Mouse (Mus musculus): ENCODE measurements around the gene Sprr3. TPM values are rescaled to one million over a fixed set of nuclear protein-coding genes. Genes with fewer than 3 reads are reported as not detected.

The Sprr3 gene
- polyA plus RNA-seq, 1 experiment from 2014 or later: not detected

DNA sequence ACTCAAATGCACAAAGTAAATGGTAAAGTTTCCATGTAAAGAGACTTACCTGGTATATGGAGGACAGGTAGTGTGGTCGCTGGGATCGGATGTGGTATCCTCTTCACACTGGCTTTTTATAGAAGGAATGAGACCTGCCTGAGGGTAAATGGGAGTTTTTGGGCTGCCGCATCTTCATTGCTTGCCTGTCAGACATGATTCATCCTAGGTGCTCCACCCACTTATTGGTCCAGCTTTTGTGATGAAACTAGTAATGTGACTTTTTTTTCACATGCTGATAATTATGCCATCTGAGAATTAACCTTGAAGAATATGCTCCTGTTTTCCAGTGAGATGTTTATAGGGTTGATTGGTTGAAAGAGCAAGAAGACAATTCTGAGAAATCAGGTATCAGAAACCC lies 19.8 kb downstream of the Sprr3 start, which contains the start of gene Sprr1b:
TSS of gene Sprr1b (minus strand) at position 101 of the 400 bp plus-strand sequence.
- Histone ChIP-seq H3K27me3 (no peaks in the 10 kb centered on the region), H3K4me1 (replicated peaks) (no peaks in the 10 kb centered on the region), H3K4me2 (no peak within 1 kb of the TSS), H3K9me3 (replicated peaks) (no peaks in the 10 kb centered on the region), H3K4me3 (no peak within 1 kb of the TSS), H3K9ac (no peak within 1 kb of the TSS), H3K36me3 (no peaks in the 10 kb centered on the region), H3K27ac (no peak within 1 kb of the TSS)
- WGBS: 80% methylated on average over 3 of the region's 3 CpGs
- ATAC-seq (replicated peaks; ENCODE audit: insufficient number of reproducible peaks, insufficient read depth, low FRiP score, low read depth): no peak

DNA sequence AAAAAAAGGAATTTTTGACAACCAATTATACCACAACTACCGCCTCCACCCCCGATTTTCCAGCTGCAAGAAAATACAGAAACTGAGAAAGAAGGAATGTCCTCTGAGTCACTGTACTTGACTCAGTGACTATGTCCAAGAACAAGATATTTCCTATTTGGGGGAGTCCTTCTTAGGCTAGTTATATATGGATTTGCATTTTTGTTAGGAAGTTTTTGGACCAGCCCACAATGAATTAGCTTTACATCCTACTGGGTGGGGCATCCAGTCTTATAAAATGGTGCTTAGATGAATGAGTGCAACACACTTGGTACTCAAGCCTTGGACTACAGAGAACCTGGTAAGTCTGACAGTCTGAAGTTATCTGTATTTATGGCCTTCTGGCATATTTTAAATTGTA lies 26.2 kb downstream of the Sprr3 start, which contains the start of gene Sprr2k:
TSS of gene Sprr2k (plus strand) at position 301 of the 400 bp plus-strand sequence.
- Histone ChIP-seq H3K4me3 (no peak within 1 kb of the TSS), H3K4me1 (replicated peaks) (no peaks in the 10 kb centered on the region), H3K36me3 (no peaks in the 10 kb centered on the region), H3K9ac (no peak within 1 kb of the TSS), H3K27me3 (no peaks in the 10 kb centered on the region), H3K27ac (no peak within 1 kb of the TSS), H3K4me2 (no peak within 1 kb of the TSS), H3K9me3 (replicated peaks) (no peaks in the 10 kb centered on the region)
- WGBS: 71% methylated on average over 2 of the region's 2 CpGs
- no peak for ATAC-seq (replicated peaks; ENCODE audit: insufficient number of reproducible peaks, insufficient read depth, low FRiP score, low read depth)

DNA sequence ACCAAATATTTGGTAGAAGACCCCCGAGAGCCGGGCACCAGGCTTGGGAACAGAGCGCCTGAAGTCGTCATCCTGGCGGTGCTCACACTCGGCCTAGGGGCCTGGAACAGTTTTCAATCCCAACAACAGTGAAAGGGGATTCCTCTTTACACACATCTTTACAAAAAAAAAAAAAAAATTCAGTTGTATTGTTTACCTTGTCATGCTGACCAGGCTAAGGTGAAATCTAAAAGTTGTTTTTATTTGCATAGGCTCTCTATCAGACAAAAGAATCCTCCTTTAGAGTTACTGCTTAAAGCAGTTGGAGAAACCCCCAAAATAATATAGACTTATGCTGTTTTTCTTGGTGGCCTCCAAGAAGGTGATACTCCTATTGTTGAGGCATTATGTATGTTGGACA lies 29.2 kb downstream of the Sprr3 start, which contains the start of gene Gm9774:
TSS of gene Gm9774 (minus strand) at position 101 of the 400 bp plus-strand sequence.
- 83% methylated on average over 6 of the region's 6 CpGs for WGBS
- no peaks in the 10 kb centered on the region for H3K4me1 ChIP-seq (replicated peaks)
- H3K9me3 ChIP-seq (replicated peaks): no peaks in the 10 kb centered on the region
- no peak within 1 kb of the TSS for H3K4me2 ChIP-seq
- no peak for ATAC-seq (replicated peaks; ENCODE audit: insufficient number of reproducible peaks, insufficient read depth, low FRiP score, low read depth)
- no peaks in the 10 kb centered on the region for H3K36me3 ChIP-seq
- no peaks in the 10 kb centered on the region for H3K27me3 ChIP-seq
- no peak within 1 kb of the TSS for H3K4me3 ChIP-seq
- H3K27ac ChIP-seq: no peak within 1 kb of the TSS
- H3K9ac ChIP-seq: no peak within 1 kb of the TSS

DNA sequence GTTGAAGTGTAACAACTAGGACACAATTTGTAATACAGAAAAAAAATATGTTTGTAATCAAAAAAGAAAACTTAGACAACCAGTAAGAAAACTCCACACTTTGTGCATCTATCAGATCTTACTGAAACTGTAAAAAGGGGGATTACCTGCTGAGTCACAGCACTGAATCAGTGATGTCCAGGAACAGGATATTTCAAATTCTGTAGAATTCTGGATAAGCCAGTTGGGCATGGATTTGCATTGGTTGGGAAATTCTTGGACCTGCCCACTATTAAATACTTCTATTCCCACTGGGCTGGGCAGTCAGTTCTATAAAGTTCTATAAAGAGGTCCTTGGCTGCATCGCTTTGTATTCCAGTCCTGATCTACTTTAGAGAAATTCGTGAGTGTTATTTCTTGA lies 40.7 kb downstream of the Sprr3 start, which contains the start of gene Sprr2j-ps:
TSS of gene Sprr2j-ps (plus strand) at position 301 of the 400 bp plus-strand sequence.
- H3K36me3 ChIP-seq: no peaks in the 10 kb centered on the region
- no peak within 1 kb of the TSS for H3K27ac ChIP-seq
- WGBS: 86% methylated on average over 2 of the region's 2 CpGs
- no peak for ATAC-seq (replicated peaks; ENCODE audit: insufficient number of reproducible peaks, insufficient read depth, low FRiP score, low read depth)
- no peaks in the 10 kb centered on the region for H3K9me3 ChIP-seq (replicated peaks)
- H3K9ac ChIP-seq: no peak within 1 kb of the TSS
- no peak within 1 kb of the TSS for H3K4me3 ChIP-seq
- no peak within 1 kb of the TSS for H3K4me2 ChIP-seq
- H3K4me1 ChIP-seq (replicated peaks): no peaks in the 10 kb centered on the region
- H3K27me3 ChIP-seq: no peaks in the 10 kb centered on the region

DNA sequence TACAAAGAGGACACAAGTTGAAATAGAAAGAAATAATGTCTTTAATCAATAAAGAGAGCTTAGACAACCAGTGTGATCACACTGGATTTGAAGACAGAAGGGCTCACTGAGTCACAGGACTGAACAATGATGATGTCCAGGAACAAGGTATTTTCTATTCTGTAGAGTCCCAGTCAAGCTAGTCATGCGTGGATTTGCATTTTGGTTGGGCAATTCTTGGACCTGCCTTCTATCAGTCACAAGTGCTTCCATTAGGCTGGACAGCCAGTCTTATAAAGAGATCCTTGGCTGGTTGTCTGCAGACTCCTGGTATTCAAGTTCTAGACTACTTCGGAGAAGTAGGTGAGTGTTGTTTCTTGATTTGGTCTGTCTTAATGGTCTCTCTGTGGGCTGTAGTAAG lies 50.8 kb downstream of the Sprr3 start, which contains the start of gene Sprr2i:
TSS of gene Sprr2i (plus strand) at position 301 of the 400 bp plus-strand sequence.
- Histone ChIP-seq H3K4me3 (no peak within 1 kb of the TSS), H3K4me1 (replicated peaks) (no peaks in the 10 kb centered on the region), H3K27me3 (no peaks in the 10 kb centered on the region), H3K9ac (no peak within 1 kb of the TSS), H3K4me2 (no peak within 1 kb of the TSS), H3K9me3 (replicated peaks) (no peaks in the 10 kb centered on the region), H3K36me3 (no peaks in the 10 kb centered on the region), H3K27ac (no peak within 1 kb of the TSS)
- ATAC-seq (replicated peaks; ENCODE audit: insufficient number of reproducible peaks, insufficient read depth, low FRiP score, low read depth): no peak
- 81% methylated on average over 2 of the region's 2 CpGs for WGBS

Other genes starting within 250 kb of the Sprr3 start
- gene Sprr2a1, start 242.9 kb downstream of the Sprr3 start, polyA plus RNA-seq (2015; fragmentation: Nextera tagmentation; extraction: Ambion mirVana): 0.20 and 0.56 TPM in 2 replicates
- 6.6 and 35.7 TPM in 2 replicates for gene Sprr2a2, start 242.8 kb downstream of the Sprr3 start, polyA plus RNA-seq (2015; fragmentation: Nextera tagmentation; extraction: Ambion mirVana)
- gene Sprr2a3, start 173.3 kb downstream of the Sprr3 start, polyA plus RNA-seq (2015; fragmentation: Nextera tagmentation; extraction: Ambion mirVana): 0.64 and 2.6 TPM in 2 replicates
- not detected in 2 replicates for gene Sprr2b, start 142.1 kb downstream of the Sprr3 start, polyA plus RNA-seq (2015; fragmentation: Nextera tagmentation; extraction: Ambion mirVana)
- not detected in 2 replicates for gene Sprr2d, start 119.6 kb downstream of the Sprr3 start, polyA plus RNA-seq (2015; fragmentation: Nextera tagmentation; extraction: Ambion mirVana)
- not detected in 2 replicates for gene Sprr2e, start 106.6 kb downstream of the Sprr3 start, polyA plus RNA-seq (2015; fragmentation: Nextera tagmentation; extraction: Ambion mirVana)
- gene Sprr2f, start 93.5 kb downstream of the Sprr3 start, polyA plus RNA-seq (2015; fragmentation: Nextera tagmentation; extraction: Ambion mirVana): not detected in 2 replicates
- not detected in 2 replicates for gene Sprr2h, start 73.0 kb downstream of the Sprr3 start, polyA plus RNA-seq (2015; fragmentation: Nextera tagmentation; extraction: Ambion mirVana)
- gene Sprr2i, start 50.7 kb downstream of the Sprr3 start, polyA plus RNA-seq (2015; fragmentation: Nextera tagmentation; extraction: Ambion mirVana): not detected in 2 replicates
- not detected in 2 replicates for gene Sprr2j-ps, start 40.6 kb downstream of the Sprr3 start, polyA plus RNA-seq (2015; fragmentation: Nextera tagmentation; extraction: Ambion mirVana)
- 5.3 and 5.4 TPM in 2 replicates for gene Gm9774, start 29.3 kb downstream of the Sprr3 start, polyA plus RNA-seq (2015; fragmentation: Nextera tagmentation; extraction: Ambion mirVana)
- not detected in 2 replicates for gene Sprr2k, start 26.1 kb downstream of the Sprr3 start, polyA plus RNA-seq (2015; fragmentation: Nextera tagmentation; extraction: Ambion mirVana)
- gene Sprr1b, start 19.9 kb downstream of the Sprr3 start, polyA plus RNA-seq (2015; fragmentation: Nextera tagmentation; extraction: Ambion mirVana): not detected in 2 replicates
- gene Sprr1a, start 27.2 kb upstream of the Sprr3 start, polyA plus RNA-seq (2015; fragmentation: Nextera tagmentation; extraction: Ambion mirVana): 0.42 and 2.6 TPM in 2 replicates
- not detected in 2 replicates for gene Sprr4, start 41.8 kb upstream of the Sprr3 start, polyA plus RNA-seq (2015; fragmentation: Nextera tagmentation; extraction: Ambion mirVana)
- not detected in 2 replicates for gene 2310046K23Rik, start 75.8 kb upstream of the Sprr3 start, polyA plus RNA-seq (2015; fragmentation: Nextera tagmentation; extraction: Ambion mirVana)
- gene Ivl, start 115.0 kb upstream of the Sprr3 start, polyA plus RNA-seq (2015; fragmentation: Nextera tagmentation; extraction: Ambion mirVana): 0.09 TPM in 1 of 2 replicates, not detected in the other
- not detected in 2 replicates for gene Smcp, start 130.3 kb upstream of the Sprr3 start, polyA plus RNA-seq (2015; fragmentation: Nextera tagmentation; extraction: Ambion mirVana)
- gene 2210017I01Rik, start 148.8 kb upstream of the Sprr3 start, polyA plus RNA-seq (2015; fragmentation: Nextera tagmentation; extraction: Ambion mirVana): not detected in 2 replicates
- not detected in 2 replicates for gene Lce6a, start 162.9 kb upstream of the Sprr3 start, polyA plus RNA-seq (2015; fragmentation: Nextera tagmentation; extraction: Ambion mirVana)
- gene Lce1a1, start 189.6 kb upstream of the Sprr3 start, polyA plus RNA-seq (2015; fragmentation: Nextera tagmentation; extraction: Ambion mirVana): not detected in 2 replicates
- not detected in 2 replicates for gene Lce1b, start 198.2 kb upstream of the Sprr3 start, polyA plus RNA-seq (2015; fragmentation: Nextera tagmentation; extraction: Ambion mirVana)
- gene Lce1a2, start 211.6 kb upstream of the Sprr3 start, polyA plus RNA-seq (2015; fragmentation: Nextera tagmentation; extraction: Ambion mirVana): not detected in 2 replicates
- gene Lce1c, start 220.5 kb upstream of the Sprr3 start, polyA plus RNA-seq (2015; fragmentation: Nextera tagmentation; extraction: Ambion mirVana): not detected in 2 replicates
- not detected in 2 replicates for gene Lce1d, start 228.5 kb upstream of the Sprr3 start, polyA plus RNA-seq (2015; fragmentation: Nextera tagmentation; extraction: Ambion mirVana)

All from heart, embryonic 15.5 days (tissue).